Mouse (Mus musculus): ENCODE results near the gene Incenp.
"Not testable (repeated sequence)": the region's sequence is repeated elsewhere in the genome, so short reads cannot be mapped to it uniquely, and the experiment has no call there.

Gene Incenp

DNA sequence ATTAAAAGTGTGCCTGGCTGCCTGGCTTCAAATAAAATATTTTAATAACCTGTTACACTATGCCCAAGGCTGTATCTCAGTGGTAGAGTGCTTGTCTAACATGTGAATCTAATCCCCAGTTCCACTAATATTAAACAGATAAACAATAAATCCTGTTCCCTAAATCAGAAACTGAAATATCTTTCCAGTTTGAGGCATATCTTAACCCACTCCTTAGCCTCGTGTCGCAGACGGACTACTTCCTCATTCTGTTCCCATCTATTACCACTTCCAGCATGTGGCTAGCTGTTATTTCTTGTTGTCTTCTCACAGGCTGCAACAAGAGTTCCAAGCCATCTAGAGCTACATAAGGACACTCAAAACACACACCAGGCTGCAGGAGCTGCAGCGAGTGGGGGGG lies 18.4 kb upstream of the Incenp start:
- peak in 1 of 2 experiments; percentile 33 for DNase-seq

DNA sequence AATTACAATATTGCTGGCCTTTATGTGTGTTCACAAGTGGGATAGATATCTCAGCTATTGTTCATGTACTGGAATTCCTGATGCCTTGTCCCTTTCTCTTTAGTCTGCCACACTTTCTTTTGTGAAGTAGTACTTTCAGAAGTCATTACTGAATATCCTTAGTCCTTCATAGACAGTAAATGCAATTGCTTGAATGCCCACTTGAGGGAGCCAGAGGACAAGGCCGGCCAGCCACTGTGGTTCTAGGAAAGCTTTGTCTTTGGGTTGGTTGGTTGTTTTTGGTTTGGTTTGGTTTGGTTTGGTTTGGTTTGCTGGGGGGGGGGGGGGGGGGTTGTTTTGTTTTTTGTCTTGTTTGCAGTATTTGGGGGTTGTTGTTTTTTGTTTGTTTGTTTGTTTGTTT lies 16.6 kb upstream of the Incenp start:
- peak; percentile 89 to 92 for DNase-seq

DNA sequence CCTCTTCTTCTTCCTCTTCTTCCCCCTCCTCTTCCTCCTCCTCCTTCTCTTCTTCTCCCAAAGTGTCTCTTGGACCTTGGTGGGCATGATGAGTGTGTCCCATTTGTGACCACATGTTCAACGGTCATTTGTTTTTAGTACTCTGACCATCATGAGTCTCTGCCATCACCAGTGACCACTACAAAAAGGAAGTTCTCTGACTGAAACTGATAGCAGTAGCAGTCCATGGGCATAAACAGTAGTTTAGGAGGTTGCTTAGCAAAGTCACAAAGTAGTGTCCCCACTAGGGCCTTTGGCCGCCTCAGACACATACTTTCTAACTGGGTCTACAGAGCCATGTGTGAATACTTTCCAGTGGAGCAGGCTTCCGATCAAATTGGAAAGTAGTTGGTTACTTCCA lies 15.0 kb upstream of the Incenp start:
- no peak for DNase-seq

DNA sequence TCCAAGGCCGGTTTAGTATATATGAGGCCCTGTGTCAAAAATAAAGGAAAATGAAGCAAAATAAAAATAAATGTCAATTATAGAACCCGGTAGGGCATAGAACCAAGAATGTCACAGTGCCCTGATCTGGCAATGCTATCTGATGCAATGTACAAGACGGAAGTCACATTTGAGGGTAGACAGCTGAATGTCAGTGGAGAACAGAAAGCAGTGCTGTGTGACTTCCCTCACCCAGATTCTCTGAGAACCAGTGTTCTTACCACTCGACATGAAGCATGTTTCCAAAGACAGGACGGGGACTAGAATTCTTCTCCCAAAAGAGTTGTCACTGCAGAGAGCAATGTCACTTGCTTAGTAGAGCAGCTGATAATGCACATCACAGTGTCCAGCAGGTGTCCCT lies 14.4 kb upstream of the Incenp start:
- DNase-seq = no peak

DNA sequence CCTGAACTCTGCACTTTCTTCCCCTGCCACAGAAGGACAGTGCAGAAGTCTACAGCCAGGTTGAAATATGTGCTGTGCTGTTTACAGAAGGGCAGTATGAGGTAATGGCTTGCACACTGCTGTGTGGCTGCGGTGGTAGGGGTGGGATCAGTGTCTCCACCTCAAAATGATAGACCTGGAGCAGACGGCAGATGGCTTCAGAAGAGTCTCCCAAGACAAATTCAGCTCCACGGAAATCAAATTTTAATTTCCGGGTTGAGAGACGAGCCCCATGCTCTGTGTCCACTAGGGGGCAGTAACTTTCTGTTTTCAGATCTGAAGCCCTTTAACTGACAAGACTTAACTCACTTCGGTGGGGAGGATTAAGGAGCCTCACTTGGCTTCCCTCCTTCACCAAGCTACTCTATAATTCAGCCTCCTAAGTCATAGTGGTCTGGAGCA lies 12.0 kb upstream of the Incenp start:
- peak; percentile 68 to 71 for DNase-seq

DNA sequence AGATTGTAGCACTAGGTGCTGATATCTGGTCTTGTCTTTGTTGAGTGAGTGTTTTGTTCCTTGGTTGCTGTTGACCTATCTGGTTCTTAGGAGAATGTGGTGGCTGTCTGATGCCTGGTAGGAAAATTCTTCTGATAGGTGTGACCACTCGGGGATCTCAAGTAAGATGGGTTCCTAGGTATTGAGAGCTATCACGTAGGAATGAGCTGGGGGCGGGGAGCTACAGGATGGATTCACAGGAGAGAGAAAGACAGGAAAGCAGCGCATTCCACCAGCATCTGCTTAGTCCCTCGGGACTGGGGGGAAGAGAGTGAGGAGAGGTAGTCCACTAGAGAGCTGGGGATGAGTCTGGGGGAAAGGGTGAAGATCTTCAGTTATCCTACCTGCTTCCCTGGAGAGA lies 10.0 kb upstream of the Incenp start:
- DNase-seq = no peak

DNA sequence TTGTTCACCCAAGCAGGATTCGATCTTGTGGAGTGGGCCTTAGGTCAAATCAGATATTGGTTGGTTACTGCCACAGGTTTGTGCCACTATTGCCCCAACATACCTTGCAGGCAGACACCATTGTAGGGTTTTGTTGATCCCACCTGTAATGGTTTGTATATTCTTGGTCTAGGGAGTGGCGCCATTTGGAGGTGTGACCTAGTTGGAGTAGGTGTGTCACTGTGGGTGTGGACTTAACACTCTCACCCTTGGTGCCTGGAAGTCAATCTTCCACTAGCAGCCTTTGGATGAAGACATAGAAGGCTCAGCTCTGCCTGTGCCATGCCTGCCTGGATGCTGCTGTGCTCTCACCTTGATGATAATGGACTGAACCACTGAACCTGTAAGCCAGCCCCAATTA lies 1.3 kb upstream of the Incenp start:
- DNase-seq = not testable (repeated sequence)

DNA sequence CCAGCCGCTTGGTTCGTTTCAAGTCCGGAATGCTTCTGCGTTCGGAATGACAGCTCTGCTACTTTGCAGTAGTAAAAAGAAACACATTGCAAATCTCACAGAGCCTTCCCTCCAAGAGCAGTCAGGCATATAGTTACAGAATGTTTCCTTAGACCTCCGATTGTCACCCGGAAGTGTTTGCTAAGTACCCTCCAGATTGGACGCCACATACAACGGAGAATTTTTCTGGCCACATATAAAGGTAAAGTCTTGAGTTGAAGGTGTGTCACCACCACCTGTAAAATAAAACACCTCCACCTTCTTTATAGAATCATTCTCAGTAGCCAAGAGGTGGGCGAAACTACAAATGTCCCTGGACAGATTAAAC lies 412 bp upstream of the Incenp start:
- DNase-seq = no peak

DNA sequence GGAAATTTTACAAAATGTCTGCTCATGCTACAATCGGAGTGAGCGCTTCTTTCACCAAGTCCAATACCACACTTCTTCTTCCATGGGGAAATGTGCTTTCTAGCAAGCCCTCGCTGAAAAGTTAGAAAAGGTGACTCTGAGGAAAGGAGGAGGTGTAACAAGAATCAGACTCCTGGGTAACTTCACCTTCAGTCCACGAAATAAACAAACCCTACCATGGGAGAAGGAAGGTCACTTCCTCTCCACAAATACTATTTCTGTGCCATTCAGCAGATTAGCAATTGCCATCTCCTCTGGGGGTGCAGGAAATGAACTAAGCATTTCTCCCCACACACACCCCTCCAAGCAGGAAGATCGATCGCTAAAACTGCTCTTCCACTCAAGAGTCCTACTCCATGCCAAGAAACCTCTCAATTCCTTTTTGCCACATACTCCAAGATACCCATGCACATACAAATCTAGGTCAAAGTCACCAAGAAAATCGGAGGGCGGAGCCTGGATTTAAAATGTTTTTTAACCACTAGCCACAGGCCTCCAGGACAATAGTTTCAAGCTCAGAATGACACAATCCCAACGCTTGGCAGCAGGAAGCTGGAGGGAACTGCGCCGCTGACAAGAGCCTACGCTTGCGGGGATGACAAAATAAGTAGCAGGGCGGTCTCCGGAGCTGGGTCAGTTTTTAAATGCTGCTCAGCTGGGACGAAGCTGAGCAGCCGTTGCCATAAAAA lies 848 bp downstream of the Incenp start:
- DNase-seq = peak in 1 of 2 experiments; percentile 4

DNA sequence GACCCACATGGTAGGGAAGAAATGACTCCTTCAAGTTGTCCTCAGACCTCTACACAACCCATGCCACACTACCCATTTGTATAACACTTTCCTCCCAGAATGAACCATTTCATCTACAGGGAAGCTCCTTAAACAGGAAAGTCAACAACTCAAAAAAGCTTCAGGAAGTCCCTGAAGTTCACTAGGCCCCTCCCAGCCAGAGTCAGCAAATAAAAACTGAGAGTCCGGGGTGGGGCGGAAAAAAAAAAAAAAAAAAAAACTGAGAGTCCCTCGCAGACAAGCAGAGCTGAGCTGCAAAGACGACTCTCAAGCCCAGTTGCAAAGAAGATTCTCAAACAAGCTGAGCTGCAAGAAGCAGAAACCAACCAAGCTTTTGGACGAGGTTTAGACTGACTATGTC lies 3.3 kb downstream of the Incenp start:
- no peak for DNase-seq

DNA sequence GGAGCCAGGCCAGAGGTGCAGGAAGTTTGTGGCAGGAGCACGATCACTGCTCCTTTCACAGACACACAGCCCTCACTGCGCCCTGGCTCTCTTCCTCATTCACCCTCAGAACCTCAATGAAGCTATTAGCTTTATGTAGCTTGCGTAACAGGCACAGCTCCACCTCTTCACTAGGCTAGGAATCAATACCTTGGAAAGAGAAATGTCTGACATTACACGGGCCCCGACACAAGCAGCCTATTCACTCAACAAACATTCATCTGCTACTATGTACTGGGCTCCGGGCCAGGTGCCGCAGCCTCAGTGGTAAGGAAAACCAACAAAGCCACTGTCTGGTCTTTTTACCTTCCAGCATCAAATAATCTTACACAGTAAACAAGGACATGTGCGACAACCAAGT lies 12.6 kb downstream of the Incenp start:
- DNase-seq = no peak

DNA sequence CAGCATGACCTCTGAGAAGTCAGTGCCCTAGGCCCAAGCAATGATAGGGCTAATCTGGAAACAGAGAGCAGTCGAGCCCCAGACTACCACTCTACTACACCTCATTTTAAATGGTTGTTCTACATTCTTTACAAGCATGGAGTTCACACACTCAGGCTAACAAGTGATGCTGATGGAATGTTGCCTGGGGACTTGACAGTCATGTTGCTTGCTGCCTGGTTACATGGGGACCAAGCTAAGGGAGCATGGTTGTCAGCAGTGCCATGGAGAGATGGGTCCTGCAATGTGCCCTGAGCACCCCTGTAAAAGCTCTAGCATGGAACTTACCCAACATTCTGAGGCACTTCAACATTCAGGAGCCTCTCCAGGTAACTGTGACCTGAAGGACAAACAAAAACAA lies 13.0 kb downstream of the Incenp start:
- DNase-seq = no peak

DNA sequence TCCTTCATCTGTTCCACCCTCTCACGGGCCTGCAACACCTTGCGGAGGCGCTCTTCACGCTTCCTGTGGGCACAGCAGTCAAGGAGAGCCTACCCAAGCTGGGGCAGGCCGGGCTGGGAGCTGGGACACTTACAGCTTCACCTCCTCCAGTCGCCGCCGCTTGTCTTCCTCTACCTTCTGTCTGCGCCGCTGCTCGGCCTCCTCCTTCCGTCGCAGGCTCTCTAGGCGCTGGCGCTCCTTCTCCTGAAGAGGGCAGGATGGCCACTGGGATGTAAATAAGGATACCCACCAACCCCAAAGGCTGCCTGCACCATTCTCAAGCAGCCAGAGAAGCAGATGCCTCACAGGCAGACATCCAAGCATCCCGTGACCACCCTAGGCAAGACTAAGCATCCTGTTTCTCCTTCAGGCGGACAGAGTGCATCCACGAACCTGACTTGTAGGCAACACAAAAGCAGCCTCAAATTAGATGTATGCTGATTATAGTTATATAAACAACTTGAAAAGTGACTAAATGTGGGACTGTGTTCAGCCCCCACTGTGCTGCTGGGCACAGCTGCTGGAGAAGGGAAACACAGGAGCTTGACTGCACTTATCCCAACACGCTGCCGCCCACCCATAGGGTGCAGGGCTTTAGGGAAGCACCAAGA lies 21.0 kb downstream of the Incenp start:
- DNase-seq = no peak

DNA sequence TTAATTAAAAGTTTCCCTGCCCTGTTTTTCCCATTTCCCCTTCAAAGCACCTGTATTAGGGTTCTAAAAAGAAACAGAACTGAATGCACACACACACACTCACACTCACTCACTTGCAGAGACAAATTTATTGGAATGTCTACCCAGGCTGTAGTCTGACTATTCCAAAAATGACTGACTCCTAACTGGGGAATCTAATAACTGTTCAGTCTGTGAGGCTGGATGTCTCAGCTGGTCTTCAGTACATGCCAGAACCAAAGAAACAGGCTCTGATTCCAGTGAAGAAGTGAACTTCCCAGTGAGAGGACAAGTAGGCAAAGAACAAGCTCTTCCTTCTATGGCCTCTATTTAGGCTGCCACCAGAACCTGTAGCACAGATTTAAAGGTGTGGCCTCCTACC lies 33.9 kb downstream of the Incenp start:
- no peak for DNase-seq

DNA sequence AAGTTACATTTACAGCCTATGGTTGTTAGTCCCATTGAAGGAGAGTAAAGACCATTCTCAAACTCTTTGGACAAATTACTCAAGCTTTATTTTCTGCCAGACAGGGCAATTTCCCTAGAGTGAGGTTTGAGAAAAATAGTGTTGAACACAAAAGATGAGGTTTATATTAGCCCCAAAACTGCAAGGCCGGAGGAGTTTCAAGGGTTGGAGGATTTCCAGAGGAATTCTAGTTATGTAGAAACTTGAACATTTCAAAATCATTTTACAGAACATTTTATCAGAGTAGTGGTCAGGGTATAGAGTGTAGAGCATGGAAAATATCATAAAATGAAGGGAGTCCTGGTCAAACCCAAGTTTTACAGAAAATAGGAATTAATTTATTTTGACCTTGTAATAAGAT lies 34.5 kb downstream of the Incenp start:
- no peak for DNase-seq

DNA sequence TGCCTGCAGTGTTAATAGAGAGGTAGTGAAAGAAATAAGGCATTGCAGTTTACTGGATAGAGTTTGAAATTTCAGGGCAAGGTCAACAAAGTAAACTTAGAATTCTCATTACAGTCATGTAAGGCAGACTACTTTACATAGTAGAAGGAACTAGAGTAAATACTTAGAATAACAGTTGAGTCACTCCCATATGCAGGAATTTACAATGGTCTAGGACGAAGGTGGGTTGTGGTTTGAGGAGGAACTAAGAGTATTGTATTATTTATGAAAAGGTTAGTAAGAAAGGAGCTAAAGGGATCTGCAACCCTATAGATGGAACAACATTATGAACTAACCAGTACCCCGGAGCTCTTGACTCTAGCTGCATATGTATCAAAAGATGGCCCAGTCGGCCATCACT lies 38.5 kb downstream of the Incenp start:
- not testable (repeated sequence) for DNase-seq

DNA sequence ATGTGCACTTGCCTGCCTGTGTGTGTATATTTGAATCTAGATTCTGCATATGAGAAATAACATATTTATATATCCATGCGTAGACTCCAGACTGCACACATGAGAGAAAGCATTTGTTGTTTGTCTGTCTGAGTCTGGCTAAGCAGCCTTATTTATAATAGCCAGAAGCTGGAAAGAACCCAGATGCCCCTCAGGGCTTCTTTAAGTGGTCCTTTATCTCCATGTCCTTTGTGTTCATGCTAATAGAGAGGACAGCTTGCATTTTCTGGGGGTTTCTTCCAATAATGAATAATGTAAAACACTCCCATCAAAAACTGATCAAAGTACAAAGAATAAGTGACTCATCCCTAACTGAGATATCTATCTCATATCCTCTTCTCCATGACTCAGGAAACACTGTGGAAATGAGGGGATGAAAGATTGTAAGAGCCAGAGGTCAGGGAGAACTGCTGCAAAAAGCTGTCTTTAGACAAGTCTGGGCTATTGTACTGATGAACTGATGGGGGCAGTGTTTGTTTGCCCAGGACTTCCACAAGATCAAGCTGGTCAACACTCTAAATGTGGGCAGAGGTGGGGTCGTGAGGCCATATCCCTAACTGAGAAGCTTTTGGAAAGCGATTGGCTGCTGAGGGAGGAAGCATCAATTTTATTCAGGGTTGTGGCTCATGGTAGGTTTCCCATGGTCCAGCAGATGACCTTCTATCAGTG lies 49.8 kb downstream of the Incenp start:
- DNase-seq = not testable (repeated sequence)

DNA sequence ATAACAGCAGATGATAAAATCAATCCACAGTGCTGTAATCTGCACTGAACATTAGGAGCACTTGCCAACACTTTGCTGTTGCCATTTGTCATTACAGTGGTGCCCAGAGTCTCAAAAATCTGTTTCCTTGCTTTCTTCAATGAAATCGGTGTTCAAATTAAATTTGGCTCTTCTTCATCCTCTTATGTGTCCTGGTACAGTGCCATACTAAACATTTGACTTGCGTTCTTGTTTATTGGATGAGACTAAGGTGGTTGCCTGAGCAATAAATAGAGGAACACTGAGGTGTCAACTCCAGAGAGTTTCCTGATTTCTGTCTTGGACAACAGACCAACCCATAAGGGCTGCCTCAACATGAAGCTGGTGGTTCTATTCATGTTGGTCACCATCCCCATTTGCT lies 52.1 kb downstream of the Incenp start, which contains the start of gene Scgb2a2:
Gene Scgb2a2 (plus strand): TSS at position 301 of the 400 bp plus-strand sequence.
- no peak for DNase-seq

DNA sequence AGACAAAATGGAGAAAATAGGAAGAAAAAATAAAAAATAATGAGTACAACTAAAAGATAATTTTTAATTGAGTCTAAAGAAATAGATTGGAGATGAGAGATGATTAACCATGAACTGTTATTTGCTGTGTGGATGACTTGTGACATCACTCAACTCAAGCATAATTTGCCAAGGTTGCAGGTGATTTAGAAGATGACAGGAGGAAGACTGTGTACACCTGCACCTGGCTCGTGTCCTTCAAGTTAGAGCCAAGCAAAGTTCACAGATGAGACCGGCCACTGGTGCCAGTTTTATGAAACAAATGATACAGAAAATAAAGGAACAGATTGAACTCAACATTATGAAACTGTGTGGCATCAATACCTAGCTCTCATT lies 62.0 kb downstream of the Incenp start:
- DNase-seq = no peak

DNA sequence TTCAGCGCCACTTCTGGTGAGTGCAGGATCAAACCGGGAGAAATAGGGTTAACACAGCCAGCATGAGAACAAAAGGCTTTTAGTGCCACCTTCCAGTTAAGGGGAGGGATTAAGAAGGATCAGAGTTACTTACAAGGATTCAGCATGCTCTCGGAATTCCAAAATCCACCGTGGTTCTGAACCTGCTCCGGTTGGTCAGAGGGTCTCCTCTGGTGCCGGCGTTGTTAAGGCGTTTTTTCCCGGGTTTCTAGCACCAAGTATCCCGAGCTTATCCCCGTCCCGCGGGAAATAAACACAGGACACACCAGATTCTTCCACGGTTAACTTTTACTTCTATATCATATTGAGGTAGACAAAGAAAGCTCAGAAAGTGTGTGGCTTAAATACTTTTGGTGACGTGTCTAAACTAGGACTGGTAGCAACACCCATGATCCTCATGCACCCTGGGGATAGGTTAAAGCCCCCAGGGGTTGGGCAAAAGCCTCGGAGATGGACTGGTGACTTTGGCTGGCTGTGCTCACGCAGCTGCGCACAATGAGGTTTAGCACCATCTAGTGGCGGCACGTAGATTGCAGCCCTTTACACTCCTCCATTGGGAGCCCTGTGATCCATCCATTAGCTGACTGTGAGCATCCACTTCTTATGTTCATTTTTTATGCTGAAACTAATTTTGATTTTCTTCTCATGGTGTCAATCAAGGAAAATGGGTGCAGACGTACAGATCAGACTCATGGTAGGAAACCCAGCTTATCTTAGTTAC lies 62.6 kb downstream of the Incenp start:
- peak; percentile 56 to 66 for DNase-seq
